Mouse (Mus musculus): Measurements from ENCODE around the gene Mtrex. TPM values are rescaled to one million over a fixed set of nuclear protein-coding genes. Genes with fewer than 3 reads are reported as not detected.

Mtrex gene
- polyA plus RNA-seq (2016; fragmentation: Nextera tagmentation; extraction: Ambion mirVana): 92.6 and 93.6 TPM in 2 replicates

DNA sequence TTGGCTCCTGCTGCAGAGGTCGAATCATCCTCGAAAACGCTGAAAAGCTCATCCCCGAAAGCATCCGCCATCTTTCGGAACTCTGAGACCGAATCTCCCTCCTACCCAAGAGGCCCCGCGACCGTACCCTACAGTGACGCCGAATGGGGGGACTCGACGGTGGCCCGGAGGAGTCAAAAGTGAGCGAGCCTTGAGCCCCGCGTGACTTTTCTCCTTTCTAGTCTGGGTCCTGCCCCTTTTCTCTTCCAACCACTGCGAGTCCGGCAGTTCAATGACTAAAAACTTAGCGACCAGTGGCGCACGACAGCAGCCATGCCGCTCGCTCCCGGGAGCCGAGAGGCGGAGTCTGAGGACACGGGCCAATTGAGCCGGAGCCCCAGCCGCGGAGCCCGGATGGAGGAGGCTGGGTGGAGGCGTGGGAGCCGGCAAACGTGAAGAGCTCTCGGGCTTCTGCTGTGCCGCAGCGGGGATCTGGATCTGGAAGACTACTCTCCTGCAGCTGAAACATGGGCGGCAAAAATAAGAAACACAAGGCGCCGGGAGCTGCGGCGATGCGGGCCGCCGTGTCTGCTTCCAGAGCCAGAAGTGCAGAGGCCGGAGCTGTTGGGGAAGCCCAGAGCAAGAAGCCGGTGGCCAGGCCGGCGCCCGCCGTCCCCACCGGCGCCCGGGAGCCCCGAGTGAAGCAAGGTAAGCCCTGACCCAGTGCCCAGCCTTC, at the start of gene Mtrex, which contains the start of gene Dhx29:
Gene Mtrex, minus strand, starts transcription at position 112 of the 715 bp plus-strand sequence.
Gene Dhx29, plus strand, starts transcription at position 168 of the 715 bp plus-strand sequence.
- peak within 1 kb of the TSS; percentile 85 for H3K27ac ChIP-seq
- no peaks in the 10 kb centered on the region for H3K27me3 ChIP-seq
- peak within 1 kb of the TSS; percentile 81 for H3K4me3 ChIP-seq
- no peaks in the 10 kb centered on the region for H3K9me3 ChIP-seq
- H3K36me3 ChIP-seq: peaks cover 10% of the 10 kb centered on the region
- peak within 1 kb of the TSS; percentile 64 for H3K4me2 ChIP-seq (replicated peaks)
- peak within 1 kb of the TSS; percentile 72 for H3K9ac ChIP-seq
- peaks cover 11% of the 10 kb centered on the region for H3K4me1 ChIP-seq
- ATAC-seq (ENCODE audit: insufficient number of reproducible peaks, insufficient read depth, low FRiP score, low TSS enrichment): peak; percentile 98
- WGBS: under 1% methylated on average over 57 of the region's 57 CpGs

DNA sequence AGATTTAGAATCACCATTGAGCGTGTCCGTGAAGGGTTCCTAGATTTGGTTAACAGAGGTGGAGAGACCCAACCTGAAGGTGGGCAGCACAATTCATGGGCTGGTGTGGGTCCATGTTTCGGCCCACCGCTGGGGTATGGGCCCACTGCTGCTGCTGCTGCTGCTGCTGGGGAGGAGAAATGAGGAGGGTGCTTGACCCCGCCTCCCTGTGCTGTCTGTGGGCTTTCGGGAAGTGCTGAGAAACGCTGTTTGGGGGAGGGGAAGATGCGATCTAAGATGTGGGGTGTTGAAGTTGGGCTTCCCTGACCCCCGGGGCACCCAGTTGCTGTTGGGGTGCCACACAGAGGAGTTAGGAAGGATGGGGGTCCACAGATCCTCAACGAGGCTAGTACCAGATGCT, 49.5 kb upstream of the Mtrex start:
- Histone ChIP-seq H3K9ac (no peak overlapping the region), H3K36me3 (no peaks in the 10 kb centered on the region), H3K27me3 (peaks cover 3% of the 10 kb centered on the region; the same call in 1 of the 2 replicates), H3K4me1 (no peaks in the 10 kb centered on the region), H3K4me2 (replicated peaks) (peak overlapping the region; percentile 24; the same call in 1 of the 2 replicates), H3K4me3 (no peak overlapping the region), H3K27ac (no peak overlapping the region), H3K9me3 (no peaks in the 10 kb centered on the region)
- 42% methylated on average over 10 of the region's 10 CpGs for WGBS
- no peak for ATAC-seq (ENCODE audit: insufficient number of reproducible peaks, insufficient read depth, low FRiP score, low TSS enrichment)

DNA sequence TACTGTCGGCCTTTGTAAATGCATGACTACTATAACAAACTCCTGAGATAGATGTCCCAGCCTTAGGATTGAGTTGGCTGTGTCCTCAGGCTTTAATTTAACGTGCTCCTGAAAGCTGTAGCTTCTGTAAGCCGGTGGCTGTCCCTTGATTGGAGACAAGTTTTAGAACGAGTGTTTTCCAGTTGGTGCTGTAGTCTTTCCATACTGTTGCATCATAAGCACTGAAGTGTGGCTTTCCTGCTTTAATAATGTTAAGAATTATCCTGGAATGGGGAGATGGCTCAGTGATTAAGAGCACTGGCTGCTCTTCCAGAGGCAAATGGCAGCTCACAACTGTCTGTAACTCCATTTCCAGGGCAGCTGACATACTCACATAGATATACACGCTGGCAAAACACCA, 40.1 kb upstream of the Mtrex start:
- ATAC-seq (ENCODE audit: insufficient number of reproducible peaks, insufficient read depth, low FRiP score, low TSS enrichment): no peak
- Histone ChIP-seq H3K4me2 (replicated peaks) (no peak overlapping the region), H3K9ac (no peak overlapping the region), H3K36me3 (peaks cover 45% of the 10 kb centered on the region), H3K9me3 (no peaks in the 10 kb centered on the region), H3K27me3 (no peaks in the 10 kb centered on the region), H3K4me1 (no peaks in the 10 kb centered on the region), H3K4me3 (no peak overlapping the region), H3K27ac (no peak overlapping the region)
- 91% methylated on average over 5 of the region's 5 CpGs for WGBS

DNA sequence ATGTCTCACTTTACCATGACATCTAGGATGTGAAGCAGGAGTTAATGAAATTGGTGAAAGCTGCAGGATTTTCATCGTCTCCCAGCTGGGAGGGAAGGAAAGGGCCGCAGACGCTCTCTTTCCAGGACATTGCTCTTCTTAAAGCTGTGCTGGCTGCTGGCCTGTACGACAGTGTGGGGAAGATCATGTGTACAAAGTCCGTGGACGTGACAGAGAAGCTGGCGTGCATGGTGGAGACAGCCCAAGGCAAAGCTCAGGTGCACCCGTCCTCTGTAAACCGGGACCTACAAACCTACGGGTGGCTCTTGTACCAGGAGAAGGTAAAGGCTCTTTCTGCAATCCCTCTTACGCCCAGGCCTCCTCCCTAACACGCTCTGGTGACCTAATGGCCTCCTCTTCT, 37.2 kb upstream of the Mtrex start:
- Histone ChIP-seq H3K4me2 (replicated peaks) (no peak overlapping the region), H3K27me3 (no peaks in the 10 kb centered on the region), H3K27ac (no peak overlapping the region), H3K9me3 (no peaks in the 10 kb centered on the region), H3K4me1 (no peaks in the 10 kb centered on the region), H3K9ac (no peak overlapping the region), H3K4me3 (no peak overlapping the region), H3K36me3 (peaks cover 58% of the 10 kb centered on the region)
- ATAC-seq (ENCODE audit: insufficient number of reproducible peaks, insufficient read depth, low FRiP score, low TSS enrichment): no peak
- WGBS: 93% methylated on average over 12 of the region's 12 CpGs

DNA sequence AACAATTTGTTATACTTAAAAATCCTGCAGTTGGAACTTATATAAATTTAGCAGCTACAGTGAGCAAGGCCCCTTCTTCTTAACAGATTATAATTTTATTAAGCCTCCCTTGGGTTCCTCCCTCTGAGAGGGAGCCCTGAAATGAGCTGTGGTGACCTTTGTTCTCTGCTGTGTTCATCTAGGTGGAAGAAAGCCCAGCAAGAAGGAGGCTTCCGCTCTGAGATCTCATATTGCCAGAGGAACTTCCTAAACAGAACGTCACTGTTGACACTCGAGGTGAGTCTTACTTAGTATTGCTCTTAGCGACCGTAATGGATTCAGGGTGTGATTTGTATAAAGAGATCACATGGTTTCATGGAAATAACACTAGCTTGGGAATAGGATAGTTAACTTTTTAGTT, 35.9 kb upstream of the Mtrex start:
- no peak overlapping the region for H3K27ac ChIP-seq
- H3K27me3 ChIP-seq: no peaks in the 10 kb centered on the region
- no peaks in the 10 kb centered on the region for H3K4me1 ChIP-seq
- 80% methylated on average over 5 of the region's 5 CpGs for WGBS
- H3K4me2 ChIP-seq (replicated peaks): no peak overlapping the region
- H3K9me3 ChIP-seq: no peaks in the 10 kb centered on the region
- no peak for ATAC-seq (ENCODE audit: insufficient number of reproducible peaks, insufficient read depth, low FRiP score, low TSS enrichment)
- no peak overlapping the region for H3K9ac ChIP-seq
- peaks cover 55% of the 10 kb centered on the region for H3K36me3 ChIP-seq
- H3K4me3 ChIP-seq: no peak overlapping the region

DNA sequence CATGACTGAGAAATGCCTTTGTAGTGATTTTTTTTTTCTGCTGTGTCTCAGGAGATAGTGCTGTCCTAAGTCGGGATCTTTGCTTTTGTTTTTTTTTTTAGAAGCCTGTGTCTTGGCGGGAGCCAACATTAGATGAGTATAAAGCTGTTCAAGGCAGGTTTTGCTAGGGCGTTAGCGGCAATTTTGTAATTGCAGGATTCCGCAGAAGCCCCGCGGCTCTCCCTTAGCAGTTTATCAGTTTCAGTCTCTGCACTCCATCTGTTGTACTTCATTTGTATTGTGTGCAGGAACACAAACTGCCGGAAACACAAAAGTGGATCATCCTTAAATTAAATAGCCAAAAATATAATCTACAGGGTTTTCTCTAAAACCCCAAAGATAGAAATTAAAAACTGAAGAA, 26.9 kb upstream of the Mtrex start:
- no peaks in the 10 kb centered on the region for H3K27me3 ChIP-seq
- ATAC-seq (ENCODE audit: insufficient number of reproducible peaks, insufficient read depth, low FRiP score, low TSS enrichment): no peak
- H3K27ac ChIP-seq: no peak overlapping the region
- H3K9me3 ChIP-seq: no peaks in the 10 kb centered on the region
- peaks cover 74% of the 10 kb centered on the region for H3K36me3 ChIP-seq
- H3K4me3 ChIP-seq: no peak overlapping the region
- no peak overlapping the region for H3K4me2 ChIP-seq (replicated peaks)
- H3K4me1 ChIP-seq: no peaks in the 10 kb centered on the region
- H3K9ac ChIP-seq: no peak overlapping the region
- WGBS: 91% methylated on average over 8 of the region's 8 CpGs

DNA sequence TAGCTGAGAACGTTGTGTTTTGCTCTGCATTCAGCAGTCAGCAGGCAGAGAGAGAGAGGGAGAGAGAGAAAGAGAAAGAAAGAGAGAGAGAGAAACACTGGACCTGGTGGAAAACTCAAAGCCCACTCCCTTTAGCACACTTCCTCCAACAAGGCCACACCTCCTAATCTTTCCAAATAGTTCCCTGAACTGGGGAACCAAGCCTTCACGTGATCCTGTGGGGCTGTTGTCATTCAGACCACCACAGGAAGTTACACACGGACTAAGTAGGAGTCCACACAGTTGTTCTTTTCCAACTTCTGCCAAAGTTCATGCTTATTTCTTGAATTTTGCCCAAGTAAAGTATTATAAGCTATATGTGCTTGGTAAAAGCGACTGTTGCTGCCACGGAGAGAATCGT, 18.7 kb upstream of the Mtrex start:
- no peak for ATAC-seq (ENCODE audit: insufficient number of reproducible peaks, insufficient read depth, low FRiP score, low TSS enrichment)
- Histone ChIP-seq H3K36me3 (peaks cover 76% of the 10 kb centered on the region), H3K9me3 (no peaks in the 10 kb centered on the region), H3K4me3 (no peak overlapping the region), H3K4me1 (no peaks in the 10 kb centered on the region), H3K9ac (no peak overlapping the region), H3K4me2 (replicated peaks) (no peak overlapping the region), H3K27ac (no peak overlapping the region), H3K27me3 (no peaks in the 10 kb centered on the region)
- 90% methylated on average over 6 of the region's 6 CpGs for WGBS

DNA sequence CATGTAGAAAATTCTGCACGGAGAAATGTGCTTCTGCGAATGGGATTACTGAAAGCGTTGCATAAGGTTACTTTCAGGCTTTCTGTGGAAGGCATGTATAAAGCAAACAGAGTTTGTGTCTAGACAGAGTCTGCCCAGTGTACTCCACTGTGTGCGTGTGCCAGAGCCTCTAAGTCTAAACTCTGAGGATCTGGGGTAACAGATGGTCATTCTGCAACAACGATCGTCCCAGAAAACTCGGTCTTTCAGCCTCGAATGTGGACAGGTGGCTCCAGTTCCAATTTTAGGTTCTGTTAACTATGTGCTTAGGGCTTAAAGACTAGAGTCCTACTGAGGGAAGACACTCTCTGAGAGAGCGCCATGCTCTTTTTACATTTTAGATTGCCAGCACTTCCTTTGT, 18.1 kb upstream of the Mtrex start:
- Histone ChIP-seq H3K27me3 (no peaks in the 10 kb centered on the region), H3K4me2 (replicated peaks) (no peak overlapping the region), H3K9me3 (no peaks in the 10 kb centered on the region), H3K36me3 (peaks cover 71% of the 10 kb centered on the region), H3K4me1 (no peaks in the 10 kb centered on the region), H3K27ac (no peak overlapping the region), H3K4me3 (no peak overlapping the region), H3K9ac (no peak overlapping the region)
- no peak for ATAC-seq (ENCODE audit: insufficient number of reproducible peaks, insufficient read depth, low FRiP score, low TSS enrichment)
- 96% methylated on average over 9 of the region's 9 CpGs for WGBS

DNA sequence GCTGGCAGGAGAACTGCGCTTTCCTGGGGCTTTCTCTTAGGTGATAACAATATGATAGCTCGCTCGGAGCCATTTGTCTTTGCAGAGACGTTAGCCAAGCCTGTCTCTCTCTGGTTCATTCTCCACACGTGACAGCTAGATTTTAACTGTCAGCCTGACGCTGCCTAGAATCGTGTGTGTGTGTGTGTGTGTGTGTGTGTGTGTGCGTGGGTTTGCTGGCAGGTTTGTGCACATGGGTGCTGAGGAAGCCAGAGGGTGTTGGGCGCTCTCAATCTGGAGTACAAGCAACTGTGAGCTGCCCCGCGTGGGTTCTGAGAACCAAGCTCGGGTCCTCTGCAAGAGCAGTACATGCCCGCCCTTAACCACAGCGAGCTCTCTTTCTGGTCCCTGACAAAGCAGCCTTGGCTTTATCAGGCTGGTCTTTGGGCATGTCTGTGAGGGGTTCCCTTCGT, 14.7 kb upstream of the Mtrex start:
- H3K27ac ChIP-seq: no peak overlapping the region
- H3K36me3 ChIP-seq: peaks cover 63% of the 10 kb centered on the region
- H3K9me3 ChIP-seq: no peaks in the 10 kb centered on the region
- no peak for ATAC-seq (ENCODE audit: insufficient number of reproducible peaks, insufficient read depth, low FRiP score, low TSS enrichment)
- WGBS: 78% methylated on average over 15 of the region's 15 CpGs
- no peaks in the 10 kb centered on the region for H3K27me3 ChIP-seq
- no peak overlapping the region for H3K4me2 ChIP-seq (replicated peaks)
- no peaks in the 10 kb centered on the region for H3K4me1 ChIP-seq
- no peak overlapping the region for H3K9ac ChIP-seq
- no peak overlapping the region for H3K4me3 ChIP-seq

DNA sequence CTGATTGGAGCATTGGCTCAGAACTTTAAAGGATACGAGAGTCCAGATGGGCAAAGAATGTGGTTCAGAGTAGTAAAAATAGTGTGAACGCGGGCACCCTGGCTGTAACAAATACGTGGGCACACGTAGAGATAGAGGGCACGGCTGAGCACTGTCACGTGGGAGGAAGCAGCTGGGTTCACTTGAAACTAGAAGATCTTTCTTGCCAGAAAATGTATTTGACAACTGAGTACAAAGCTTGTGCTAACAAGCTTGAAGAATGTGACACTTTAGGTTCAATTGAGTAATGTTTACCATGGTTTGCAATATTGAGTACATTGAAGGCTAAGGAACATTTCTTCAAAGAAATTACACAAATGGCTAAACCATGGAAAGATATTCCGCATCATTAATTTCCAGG, 10.9 kb upstream of the Mtrex start:
- H3K4me2 ChIP-seq (replicated peaks): no peak overlapping the region
- no peaks in the 10 kb centered on the region for H3K9me3 ChIP-seq
- no peak for ATAC-seq (ENCODE audit: insufficient number of reproducible peaks, insufficient read depth, low FRiP score, low TSS enrichment)
- no peaks in the 10 kb centered on the region for H3K27me3 ChIP-seq
- no peak overlapping the region for H3K9ac ChIP-seq
- no peak overlapping the region for H3K4me3 ChIP-seq
- H3K27ac ChIP-seq: no peak overlapping the region
- no peaks in the 10 kb centered on the region for H3K4me1 ChIP-seq
- peaks cover 58% of the 10 kb centered on the region for H3K36me3 ChIP-seq
- 94% methylated on average over 8 of the region's 8 CpGs for WGBS

DNA sequence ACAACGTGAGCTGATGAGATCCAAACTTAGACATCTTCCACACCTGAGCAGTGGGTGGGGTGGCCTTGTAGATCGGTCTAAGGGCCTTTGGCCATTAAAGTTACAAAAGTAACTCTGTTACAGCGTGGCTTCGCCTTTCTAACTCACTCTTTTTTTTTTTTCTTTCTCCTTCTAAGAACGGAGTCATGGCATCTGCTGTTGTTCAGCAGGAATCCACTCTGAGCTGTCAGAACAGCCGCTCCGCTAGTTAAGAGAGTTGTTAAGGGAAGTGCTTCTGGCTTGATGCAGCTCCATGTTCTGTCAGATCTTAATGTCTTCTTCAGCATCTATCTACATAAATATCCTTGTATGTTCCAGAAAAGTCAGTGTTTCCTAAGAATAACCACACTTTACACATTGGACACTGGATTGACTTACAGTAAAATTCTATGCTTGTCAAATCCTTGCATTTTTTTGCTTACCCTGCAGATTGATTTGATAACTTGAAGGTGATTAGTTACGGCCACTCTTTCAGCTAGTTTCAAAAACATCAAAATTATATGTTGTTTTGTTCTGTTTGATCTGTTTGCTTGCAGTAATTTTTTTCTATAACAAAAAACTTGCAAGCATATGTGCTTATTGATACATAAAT, 955 bp upstream of the Mtrex start:
- no peak for ATAC-seq (ENCODE audit: insufficient number of reproducible peaks, insufficient read depth, low FRiP score, low TSS enrichment)

DNA sequence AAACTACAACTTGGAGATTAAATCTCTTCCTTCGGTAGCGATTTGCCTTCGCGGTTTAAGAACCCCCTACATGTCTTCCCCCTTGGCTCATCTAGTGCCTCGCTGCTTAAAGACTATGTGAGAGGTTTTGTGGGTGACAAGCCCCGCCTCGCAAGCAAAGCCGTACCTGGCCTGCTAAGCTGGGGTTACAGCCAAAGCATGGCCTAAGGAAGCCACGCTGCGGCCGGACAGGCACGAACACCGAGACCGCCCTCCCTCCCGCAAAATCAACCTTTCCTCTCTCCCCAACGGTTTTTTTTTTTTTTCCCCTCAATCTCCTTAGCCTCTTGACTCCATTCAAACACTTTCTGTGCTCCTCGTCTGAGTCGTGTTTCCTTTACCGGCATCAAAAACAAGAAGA, 402 bp downstream of the Mtrex start:
- Histone ChIP-seq H3K4me1 (peaks cover 11% of the 10 kb centered on the region), H3K4me3 (peak overlapping the region; percentile 81), H3K9me3 (no peaks in the 10 kb centered on the region), H3K27me3 (no peaks in the 10 kb centered on the region), H3K4me2 (replicated peaks) (peak overlapping the region; percentile 52), H3K27ac (peak overlapping the region; percentile 85), H3K9ac (peak overlapping the region; percentile 72), H3K36me3 (peaks cover 9% of the 10 kb centered on the region)
- under 1% methylated on average over 19 of the region's 19 CpGs for WGBS
- no peak for ATAC-seq (ENCODE audit: insufficient number of reproducible peaks, insufficient read depth, low FRiP score, low TSS enrichment)

More for the DNA sequence above, 955 bp upstream of the Mtrex start:
- Histone ChIP-seq H3K9ac (peak overlapping the region; percentile 72), H3K4me1 (peaks cover 11% of the 10 kb centered on the region), H3K4me2 (replicated peaks) (peak overlapping the region; percentile 64), H3K36me3 (peaks cover 16% of the 10 kb centered on the region), H3K9me3 (no peaks in the 10 kb centered on the region), H3K4me3 (peak overlapping the region; percentile 81), H3K27ac (peak overlapping the region; percentile 85), H3K27me3 (no peaks in the 10 kb centered on the region)
- WGBS: 5% methylated on average over 8 of the region's 8 CpGs
